Mouse (Mus musculus) ovary, postnatal 14 days (tissue): Measurements from ENCODE around the gene Tfdp1.

Experiments
- DNase-seq: peaks from one replicate; pipeline ENCODE4 v3.0.0; 2022; ENCODE audit warnings: low spot score

Tfdp1 gene

GRCm38 (mm10) chr8:13353155-13353833 is 14.7 kb downstream of the Tfdp1 start:
- no peak for DNase-seq

- no peak for DNase-seq
These were observed 15.3 kb downstream of the Tfdp1 start for GRCm38 (mm10) chr8:13353883-13354282.

- no peak for DNase-seq
These were observed 17.7 kb downstream of the Tfdp1 start for GRCm38 (mm10) chr8:13356221-13356620.

- DNase-seq, result no peak
These were observed 18.1 kb downstream of the Tfdp1 start for GRCm38 (mm10) chr8:13356681-13357080.

GRCm38 (mm10) chr8:13360213-13360612 is 21.7 kb downstream of the Tfdp1 start:
- no peak for DNase-seq

- no peak for DNase-seq
These were observed 23.3 kb downstream of the Tfdp1 start for GRCm38 (mm10) chr8:13361865-13362264.

- DNase-seq, result no peak
These were observed 34.7 kb downstream of the Tfdp1 start for GRCm38 (mm10) chr8:13373151-13373662.

- no peak for DNase-seq
These were observed 43.1 kb downstream of the Tfdp1 start for GRCm38 (mm10) chr8:13381630-13382029.

GRCm38 (mm10) chr8:13382536-13382935 is 44.0 kb downstream of the Tfdp1 start:
- no peak for DNase-seq

GRCm38 (mm10) chr8:13382999-13383398 is 44.4 kb downstream of the Tfdp1 start:
- no peak for DNase-seq

- no peak for DNase-seq
These were observed 47.8 kb downstream of the Tfdp1 start for GRCm38 (mm10) chr8:13386366-13386765.

GRCm38 (mm10) chr8:13387728-13388127 is 49.2 kb downstream of the Tfdp1 start:
- DNase-seq, result no peak

- DNase-seq, result no peak
These were observed 50.2 kb downstream of the Tfdp1 start for GRCm38 (mm10) chr8:13388744-13389143.

GRCm38 (mm10) chr8:13393869-13394268 is 55.3 kb downstream of the Tfdp1 start:
- DNase-seq, result no peak

- DNase-seq, result no peak
These were observed 58.2 kb downstream of the Tfdp1 start, which contains the start of gene Atp4b for GRCm38 (mm10) chr8:13396725-13397124. Gene Atp4b (minus strand): TSS chr8:13396825.

- no peak for DNase-seq
These were observed 65.0 kb downstream of the Tfdp1 start for GRCm38 (mm10) chr8:13403517-13403916.

GRCm38 (mm10) chr8:13404666-13405131 is 66.1 kb downstream of the Tfdp1 start, which contains the start of gene Grk1:
Gene Grk1 (plus strand): TSS chr8:13405081.
- DNase-seq, result no peak

GRCm38 (mm10) chr8:13406011-13406410 is 67.5 kb downstream of the Tfdp1 start:
- DNase-seq, result no peak

GRCm38 (mm10) chr8:13411597-13411996 is 73.0 kb downstream of the Tfdp1 start:
- DNase-seq, result peak; percentile 59

- peak; percentile 34 for DNase-seq
These were observed 74.5 kb downstream of the Tfdp1 start for GRCm38 (mm10) chr8:13412891-13413558.

- DNase-seq, result no peak
These were observed 75.4 kb downstream of the Tfdp1 start for GRCm38 (mm10) chr8:13413823-13414390.

GRCm38 (mm10) chr8:13415879-13416278 is 77.3 kb downstream of the Tfdp1 start:
- DNase-seq, result no peak

GRCm38 (mm10) chr8:13419111-13419639 is 80.6 kb downstream of the Tfdp1 start:
- DNase-seq, result no peak
